Mouse (Mus musculus): Measurements from ENCODE around the gene Eml6. TPM values are rescaled to one million over a fixed set of nuclear protein-coding genes. Genes with fewer than 3 reads are reported as not detected.

Gene Eml6
- polyA plus RNA-seq, 1 experiment: 0.70 TPM

DNA sequence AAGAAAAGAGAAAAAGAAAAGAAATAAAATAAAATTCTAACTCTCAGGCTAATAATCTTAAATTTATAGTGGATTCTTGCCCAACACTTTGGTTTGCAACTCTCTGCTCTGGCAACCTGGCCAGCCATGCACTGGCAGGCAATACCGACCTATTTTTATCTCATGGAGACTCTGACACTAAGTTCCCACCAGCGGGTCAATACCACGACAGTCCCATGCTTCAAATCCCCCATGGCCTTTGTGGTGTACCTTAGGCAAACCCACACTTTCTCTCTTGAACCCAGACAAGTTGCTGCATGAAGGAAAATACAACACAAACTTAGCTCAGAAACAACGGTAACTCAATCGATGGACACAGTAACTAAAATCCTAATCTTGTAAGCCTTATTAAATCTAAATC lies 66.5 kb downstream of the Eml6 start:
- no peak overlapping the region for H3K27ac ChIP-seq (ENCODE audit: insufficient read depth, low read length)
- TF ChIP-seq EP300 (IDR thresholded peaks at IDR 0.05; ENCODE audit: insufficient read depth, low read depth, low read length): no peak
- TF ChIP-seq CTCF (IDR thresholded peaks at IDR 0.05; ENCODE audit: low read depth, low read length): no peak
- no peak for TF ChIP-seq POLR2A (IDR thresholded peaks at IDR 0.05; ENCODE audit: insufficient read depth, low read length)
- no peaks in the 10 kb centered on the region for H3K36me3 ChIP-seq (ENCODE audit: control insufficient read depth, insufficient read depth, low read length, poor library complexity, severe bottlenecking)
- H3K4me1 ChIP-seq (ENCODE audit: control insufficient read depth, insufficient read depth, low read length): no peaks in the 10 kb centered on the region
- no peak overlapping the region for H3K4me3 ChIP-seq (ENCODE audit: low read depth, low read length)
- no peak overlapping the region for H3K9ac ChIP-seq (ENCODE audit: low read depth, poor library complexity, severe bottlenecking)
- no peaks in the 10 kb centered on the region for H3K9me3 ChIP-seq (replicated peaks; ENCODE audit: control insufficient read depth, insufficient read depth, low read length, poor library complexity, severe bottlenecking)
- H3K27me3 ChIP-seq (ENCODE audit: control insufficient read depth, insufficient read depth, low read length, poor library complexity, severe bottlenecking): no peaks in the 10 kb centered on the region

DNA sequence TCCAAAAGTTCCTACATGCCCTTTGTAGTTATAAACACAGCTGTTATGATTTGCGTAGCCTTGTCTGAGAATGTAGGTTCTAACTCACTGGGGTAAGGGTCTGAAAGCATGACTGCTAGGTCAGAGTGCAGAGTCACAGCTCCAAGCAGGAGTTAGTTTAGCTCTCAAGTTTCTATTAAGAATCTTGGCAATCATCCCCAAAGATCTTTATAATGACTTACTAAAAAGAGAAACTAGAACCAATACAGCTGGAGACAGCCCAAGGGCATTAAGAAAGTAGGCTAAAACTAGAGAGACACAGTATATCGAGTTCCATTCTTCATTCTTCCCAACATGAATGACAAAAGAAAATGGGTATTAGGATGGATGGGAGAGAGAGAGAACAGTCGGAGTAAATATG lies 81.2 kb downstream of the Eml6 start:
- Histone ChIP-seq H3K4me1 (ENCODE audit: control insufficient read depth, insufficient read depth, low read length) (no peaks in the 10 kb centered on the region), H3K27ac (ENCODE audit: insufficient read depth, low read length) (no peak overlapping the region), H3K36me3 (ENCODE audit: control insufficient read depth, insufficient read depth, low read length, poor library complexity, severe bottlenecking) (no peaks in the 10 kb centered on the region), H3K9me3 (replicated peaks; ENCODE audit: control insufficient read depth, insufficient read depth, low read length, poor library complexity, severe bottlenecking) (no peaks in the 10 kb centered on the region), H3K4me3 (ENCODE audit: low read depth, low read length) (no peak overlapping the region), H3K27me3 (ENCODE audit: control insufficient read depth, insufficient read depth, low read length, poor library complexity, severe bottlenecking) (no peaks in the 10 kb centered on the region; the same call in 1 of the 2 replicates), H3K9ac (ENCODE audit: low read depth, poor library complexity, severe bottlenecking) (no peak overlapping the region)
- TF ChIP-seq CTCF (IDR thresholded peaks at IDR 0.05; ENCODE audit: low read depth, low read length): no peak
- TF ChIP-seq EP300 (IDR thresholded peaks at IDR 0.05; ENCODE audit: insufficient read depth, low read depth, low read length): no peak
- TF ChIP-seq POLR2A (IDR thresholded peaks at IDR 0.05; ENCODE audit: insufficient read depth, low read length): no peak

DNA sequence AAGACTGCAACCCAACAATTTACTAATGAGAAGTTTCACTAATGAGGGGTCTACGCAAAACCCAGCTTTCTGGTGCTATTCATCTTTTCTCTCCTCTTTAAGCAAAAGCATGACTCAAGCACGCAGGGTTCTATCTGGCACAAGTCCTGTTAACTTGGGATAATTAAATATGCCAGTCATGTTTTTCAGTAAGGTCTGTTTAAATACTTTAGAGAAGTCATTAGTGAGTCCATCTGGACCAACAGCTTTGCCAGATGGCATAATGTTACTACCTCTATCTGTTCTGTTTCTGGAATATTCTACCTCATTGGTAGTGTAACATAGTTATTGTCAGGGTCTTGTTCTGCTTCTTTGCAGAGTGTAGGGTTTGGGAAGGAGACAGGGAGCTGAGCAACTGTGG lies 101.5 kb downstream of the Eml6 start:
- H3K36me3 ChIP-seq (ENCODE audit: control insufficient read depth, insufficient read depth, low read length, poor library complexity, severe bottlenecking): no peaks in the 10 kb centered on the region
- no peaks in the 10 kb centered on the region for H3K27me3 ChIP-seq (ENCODE audit: control insufficient read depth, insufficient read depth, low read length, poor library complexity, severe bottlenecking)
- H3K27ac ChIP-seq (ENCODE audit: insufficient read depth, low read length): no peak overlapping the region
- no peaks in the 10 kb centered on the region for H3K9me3 ChIP-seq (replicated peaks; ENCODE audit: control insufficient read depth, insufficient read depth, low read length, poor library complexity, severe bottlenecking)
- no peak overlapping the region for H3K9ac ChIP-seq (ENCODE audit: low read depth, poor library complexity, severe bottlenecking)
- TF ChIP-seq POLR2A (IDR thresholded peaks at IDR 0.05; ENCODE audit: insufficient read depth, low read length): no peak
- TF ChIP-seq CTCF (IDR thresholded peaks at IDR 0.05; ENCODE audit: low read depth, low read length): no peak
- TF ChIP-seq EP300 (IDR thresholded peaks at IDR 0.05; ENCODE audit: insufficient read depth, low read depth, low read length): no peak
- no peak overlapping the region for H3K4me3 ChIP-seq (ENCODE audit: low read depth, low read length)
- no peaks in the 10 kb centered on the region for H3K4me1 ChIP-seq (ENCODE audit: control insufficient read depth, insufficient read depth, low read length)

GRCm38 (mm10) chr11:29923851-29924250 lies 102.0 kb downstream of the Eml6 start:
- Histone ChIP-seq H3K27me3 (ENCODE audit: control insufficient read depth, insufficient read depth, low read length, poor library complexity, severe bottlenecking) (no peaks in the 10 kb centered on the region), H3K4me3 (ENCODE audit: low read depth, low read length) (no peak overlapping the region), H3K9ac (ENCODE audit: low read depth, poor library complexity, severe bottlenecking) (no peak overlapping the region), H3K9me3 (replicated peaks; ENCODE audit: control insufficient read depth, insufficient read depth, low read length, poor library complexity, severe bottlenecking) (no peaks in the 10 kb centered on the region), H3K4me1 (ENCODE audit: control insufficient read depth, insufficient read depth, low read length) (no peaks in the 10 kb centered on the region), H3K36me3 (ENCODE audit: control insufficient read depth, insufficient read depth, low read length, poor library complexity, severe bottlenecking) (no peaks in the 10 kb centered on the region), H3K27ac (ENCODE audit: insufficient read depth, low read length) (no peak overlapping the region)
- no peak for TF ChIP-seq CTCF (IDR thresholded peaks at IDR 0.05; ENCODE audit: low read depth, low read length)
- no peak for TF ChIP-seq POLR2A (IDR thresholded peaks at IDR 0.05; ENCODE audit: insufficient read depth, low read length)
- no peak for TF ChIP-seq EP300 (IDR thresholded peaks at IDR 0.05; ENCODE audit: insufficient read depth, low read depth, low read length)

GRCm38 (mm10) chr11:29913180-29913579 lies 112.7 kb downstream of the Eml6 start:
- no peak overlapping the region for H3K9ac ChIP-seq (ENCODE audit: low read depth, poor library complexity, severe bottlenecking)
- H3K36me3 ChIP-seq (ENCODE audit: control insufficient read depth, insufficient read depth, low read length, poor library complexity, severe bottlenecking): no peaks in the 10 kb centered on the region
- H3K27me3 ChIP-seq (ENCODE audit: control insufficient read depth, insufficient read depth, low read length, poor library complexity, severe bottlenecking): no peaks in the 10 kb centered on the region
- H3K9me3 ChIP-seq (replicated peaks; ENCODE audit: control insufficient read depth, insufficient read depth, low read length, poor library complexity, severe bottlenecking): no peaks in the 10 kb centered on the region
- no peak overlapping the region for H3K4me3 ChIP-seq (ENCODE audit: low read depth, low read length)
- no peaks in the 10 kb centered on the region for H3K4me1 ChIP-seq (ENCODE audit: control insufficient read depth, insufficient read depth, low read length)
- H3K27ac ChIP-seq (ENCODE audit: insufficient read depth, low read length): no peak overlapping the region
- TF ChIP-seq POLR2A (IDR thresholded peaks at IDR 0.05; ENCODE audit: insufficient read depth, low read length): no peak
- TF ChIP-seq CTCF (IDR thresholded peaks at IDR 0.05; ENCODE audit: low read depth, low read length): no peak

GRCm38 (mm10) chr11:29909330-29909729 lies 116.5 kb downstream of the Eml6 start:
- Histone ChIP-seq H3K4me3 (ENCODE audit: low read depth, low read length) (no peak overlapping the region), H3K27me3 (ENCODE audit: control insufficient read depth, insufficient read depth, low read length, poor library complexity, severe bottlenecking) (no peaks in the 10 kb centered on the region), H3K9me3 (replicated peaks; ENCODE audit: control insufficient read depth, insufficient read depth, low read length, poor library complexity, severe bottlenecking) (no peaks in the 10 kb centered on the region), H3K27ac (ENCODE audit: insufficient read depth, low read length) (no peak overlapping the region), H3K36me3 (ENCODE audit: control insufficient read depth, insufficient read depth, low read length, poor library complexity, severe bottlenecking) (no peaks in the 10 kb centered on the region), H3K4me1 (ENCODE audit: control insufficient read depth, insufficient read depth, low read length) (no peaks in the 10 kb centered on the region), H3K9ac (ENCODE audit: low read depth, poor library complexity, severe bottlenecking) (no peak overlapping the region)
- TF ChIP-seq POLR2A (IDR thresholded peaks at IDR 0.05; ENCODE audit: insufficient read depth, low read length) (no peak), EP300 (IDR thresholded peaks at IDR 0.05; ENCODE audit: insufficient read depth, low read depth, low read length) (no peak), CTCF (IDR thresholded peaks at IDR 0.05; ENCODE audit: low read depth, low read length) (no peak)

Data from ES-Bruce4 (cell line).